Mouse (Mus musculus) mature B cell (primary cell): ENCODE measurements around the gene Rbms3.

Experiments used
- in situ Hi-C: fragments of 300-500 bp; cut with MboI; formaldehyde crosslinking; loops from 2 replicates; pipeline ENCODE4 v1.14.3; 2019

Gene Rbms3

GRCm38 (mm10) chr9:117187116-117188034 is 442.3 kb downstream of the Rbms3 start:
- in situ Hi-C loops: no loop called here

GRCm38 (mm10) chr9:117180658-117181057 is 449.1 kb downstream of the Rbms3 start:
- in situ Hi-C loops: no loop called here

DNA sequence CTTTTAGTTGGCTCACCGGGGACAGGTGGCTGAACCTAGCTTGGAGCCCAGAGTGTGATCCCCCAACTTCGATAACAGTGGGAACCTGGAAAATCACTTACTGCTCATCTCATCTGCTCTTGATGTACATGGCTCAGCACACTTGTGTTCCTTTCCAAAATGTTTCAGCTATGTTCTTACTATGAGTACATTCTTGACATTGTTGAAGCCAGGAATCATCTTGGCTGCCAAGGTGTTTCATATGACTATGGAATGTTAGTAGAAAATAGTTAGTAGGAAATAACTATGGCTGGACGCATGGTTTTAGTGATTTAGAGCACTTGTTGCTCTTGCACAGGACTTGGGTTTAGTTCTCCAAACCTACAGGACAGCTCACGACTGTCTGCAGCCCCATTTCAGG is 451.3 kb downstream of the Rbms3 start:
- in situ Hi-C loops: no loop called here

DNA sequence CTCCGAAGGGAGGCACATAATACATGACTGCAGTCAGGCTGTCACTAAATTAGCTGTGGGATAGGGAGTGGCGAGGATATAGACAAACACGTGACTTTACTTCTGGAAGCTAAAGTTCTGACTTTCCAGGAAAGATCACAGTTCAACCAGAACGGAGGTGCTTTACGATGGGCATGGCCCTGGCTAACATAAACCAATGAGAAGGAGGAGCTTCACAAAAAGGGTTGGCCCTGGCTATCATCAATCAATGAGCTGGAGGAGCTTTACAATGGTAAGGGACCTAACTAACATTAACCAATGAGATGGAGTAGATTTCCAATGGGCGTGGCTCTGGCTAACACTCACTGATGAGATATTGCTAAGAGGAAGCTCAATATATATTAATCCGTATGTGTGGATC is 457.2 kb downstream of the Rbms3 start:
- in situ Hi-C loops: no loop called here

- in situ Hi-C loops: no loop called here
These were observed 460.5 kb downstream of the Rbms3 start for GRCm38 (mm10) chr9:117169196-117169595.

DNA sequence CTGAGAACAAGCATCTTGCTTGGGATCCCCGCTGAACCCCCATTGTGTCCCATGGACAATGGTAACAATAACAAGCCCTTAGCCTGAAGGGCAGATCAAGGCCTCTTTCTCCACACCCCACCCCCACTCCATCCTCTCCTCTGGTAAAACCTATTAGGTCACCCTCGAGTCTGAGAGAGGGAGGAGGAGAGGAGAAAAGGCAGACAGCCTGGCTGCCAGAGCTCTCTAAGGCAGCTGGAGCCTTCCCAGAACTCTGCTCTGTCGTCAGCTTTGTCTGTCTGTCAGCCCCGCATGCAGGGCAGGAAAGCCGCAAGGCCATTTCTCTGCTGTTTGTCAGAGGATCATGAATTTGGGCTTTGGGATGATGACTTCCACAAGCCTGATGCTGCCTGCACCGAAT is 466.6 kb downstream of the Rbms3 start:
- in situ Hi-C loops: no loop called here

GRCm38 (mm10) chr9:117161150-117161549 is 468.6 kb downstream of the Rbms3 start:
- in situ Hi-C loops: no loop called here

GRCm38 (mm10) chr9:117156330-117156905 is 473.3 kb downstream of the Rbms3 start:
- in situ Hi-C loops: no loop called here

DNA sequence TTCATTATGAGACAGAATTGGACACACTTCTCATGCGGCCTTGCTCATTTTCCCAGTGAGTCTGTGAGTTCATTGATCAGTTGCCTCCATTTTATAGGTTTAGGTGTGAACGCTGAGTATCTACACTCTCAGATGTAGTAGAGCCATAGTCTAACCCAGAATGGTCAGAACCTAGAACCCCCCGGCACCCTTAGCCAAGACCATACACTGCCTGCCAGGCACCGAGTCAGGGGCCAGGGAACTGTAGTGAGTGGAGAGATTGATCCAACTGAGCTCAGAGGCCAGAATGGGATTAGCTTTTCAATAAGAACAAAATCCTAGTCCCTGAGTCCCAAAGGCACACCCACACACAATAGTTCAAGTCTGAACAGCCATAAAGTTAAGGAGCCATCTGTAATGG is 475.1 kb downstream of the Rbms3 start:
- in situ Hi-C loops: no loop called here

DNA sequence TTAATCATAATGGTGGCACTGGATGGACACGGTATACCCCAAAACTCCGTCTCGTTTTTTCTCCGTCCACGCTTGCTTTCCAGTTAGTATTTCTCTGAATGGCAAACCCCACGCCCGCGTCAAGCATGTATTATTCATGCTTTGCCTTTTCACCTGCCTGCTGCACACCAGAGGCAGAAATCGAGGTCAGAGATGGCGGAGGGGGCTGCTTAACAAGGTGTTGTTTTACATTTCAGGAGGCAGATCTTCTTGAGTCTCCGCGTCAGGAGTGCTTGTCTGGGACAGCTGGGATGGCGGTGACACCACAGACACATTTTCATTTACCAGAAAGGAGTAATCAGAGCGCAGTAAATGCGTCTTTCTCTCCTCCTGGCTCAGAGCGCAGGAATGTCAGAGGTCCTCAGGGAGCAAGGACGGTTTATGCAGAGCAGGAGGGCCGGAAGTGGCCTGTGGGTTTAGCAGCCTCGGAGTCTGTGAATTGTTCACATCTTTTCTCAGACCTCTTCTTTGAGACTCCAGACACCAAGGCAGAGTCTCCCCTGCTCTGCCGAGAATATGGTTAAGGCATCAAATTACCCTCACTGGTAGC is 475.9 kb downstream of the Rbms3 start:
- in situ Hi-C loops: no loop called here

DNA sequence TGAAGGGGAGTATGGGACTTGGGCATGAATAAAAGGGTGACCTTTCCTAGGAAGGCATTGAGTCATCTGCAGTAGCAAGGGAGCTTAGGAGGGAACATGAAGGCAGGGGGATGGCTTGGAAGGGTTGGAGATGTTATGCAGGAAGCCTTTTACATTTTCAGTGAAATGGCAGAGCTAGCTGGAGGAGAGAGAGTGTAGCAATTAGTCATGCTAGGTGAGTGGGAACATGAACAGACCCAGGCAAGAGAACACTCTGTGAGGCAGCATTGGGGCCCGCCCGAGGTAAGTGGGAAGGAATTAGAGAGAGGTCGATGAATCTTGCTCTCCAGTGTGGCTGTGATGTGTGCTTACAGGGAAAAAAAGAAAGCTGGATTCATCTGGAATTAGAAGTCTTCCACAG is 477.8 kb downstream of the Rbms3 start:
- in situ Hi-C loops: no loop called here

DNA sequence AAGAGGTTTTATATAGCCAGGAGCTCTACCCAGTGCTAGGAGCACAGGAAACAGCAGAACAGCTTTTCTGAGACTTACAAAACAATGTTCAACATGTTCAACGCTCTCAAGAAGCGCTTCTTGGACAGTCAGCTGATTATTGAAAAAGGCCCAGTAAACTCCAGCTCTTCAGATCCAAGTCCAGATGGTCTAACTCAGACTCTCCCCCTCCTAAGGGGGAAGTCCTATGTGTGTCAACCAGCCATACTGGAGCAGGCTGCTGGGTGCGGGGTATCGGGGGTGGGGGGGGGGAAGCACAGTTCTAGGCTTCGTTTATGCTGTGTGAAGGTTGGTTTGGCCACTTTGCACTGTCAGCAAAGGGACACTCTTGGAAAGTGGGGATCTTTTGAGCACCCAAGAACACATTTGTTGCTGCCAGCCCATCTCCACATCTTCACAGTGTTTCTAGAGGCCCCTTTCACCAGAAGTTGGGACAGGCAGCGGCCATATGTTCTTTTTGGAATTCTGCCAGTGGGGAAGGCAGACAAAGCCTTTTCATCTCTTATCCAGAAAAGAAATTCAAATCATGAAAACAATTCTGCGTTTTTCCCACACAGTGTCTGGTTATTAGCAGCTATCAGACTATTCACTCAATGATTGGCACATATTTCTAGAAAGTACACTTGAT is 485.5 kb downstream of the Rbms3 start:
- in situ Hi-C loops: no loop called here

GRCm38 (mm10) chr9:117139971-117140370 is 489.7 kb downstream of the Rbms3 start:
- in situ Hi-C loops: no loop called here

DNA sequence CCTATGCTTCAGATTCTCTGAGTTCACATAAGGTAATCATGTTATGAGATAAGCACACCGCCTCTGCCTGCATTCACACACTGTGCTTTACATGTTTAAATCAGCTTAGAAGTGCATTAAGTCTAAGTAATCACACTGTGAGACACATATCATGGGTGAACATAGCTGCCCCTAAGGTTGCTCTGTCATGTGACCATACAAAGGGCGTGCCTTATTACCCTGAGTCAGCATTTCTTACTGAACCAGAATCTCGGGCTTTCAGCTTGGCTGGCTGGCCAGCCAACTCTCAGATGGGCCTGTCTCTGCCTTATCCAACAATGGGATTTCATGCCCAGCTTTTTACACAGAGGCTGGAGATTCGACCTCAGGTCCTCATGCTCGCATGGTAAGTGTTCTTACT is 493.3 kb downstream of the Rbms3 start:
- in situ Hi-C loops: no loop called here

- in situ Hi-C loops: no loop called here
These were observed 495.7 kb downstream of the Rbms3 start for GRCm38 (mm10) chr9:117134043-117134442.

- in situ Hi-C loops: no loop called here
These were observed 502.9 kb downstream of the Rbms3 start for GRCm38 (mm10) chr9:117126816-117127215.

GRCm38 (mm10) chr9:117125844-117126243 is 503.9 kb downstream of the Rbms3 start:
- in situ Hi-C loops: no loop called here

GRCm38 (mm10) chr9:117121572-117121971 is 508.1 kb downstream of the Rbms3 start:
- in situ Hi-C loops: no loop called here

DNA sequence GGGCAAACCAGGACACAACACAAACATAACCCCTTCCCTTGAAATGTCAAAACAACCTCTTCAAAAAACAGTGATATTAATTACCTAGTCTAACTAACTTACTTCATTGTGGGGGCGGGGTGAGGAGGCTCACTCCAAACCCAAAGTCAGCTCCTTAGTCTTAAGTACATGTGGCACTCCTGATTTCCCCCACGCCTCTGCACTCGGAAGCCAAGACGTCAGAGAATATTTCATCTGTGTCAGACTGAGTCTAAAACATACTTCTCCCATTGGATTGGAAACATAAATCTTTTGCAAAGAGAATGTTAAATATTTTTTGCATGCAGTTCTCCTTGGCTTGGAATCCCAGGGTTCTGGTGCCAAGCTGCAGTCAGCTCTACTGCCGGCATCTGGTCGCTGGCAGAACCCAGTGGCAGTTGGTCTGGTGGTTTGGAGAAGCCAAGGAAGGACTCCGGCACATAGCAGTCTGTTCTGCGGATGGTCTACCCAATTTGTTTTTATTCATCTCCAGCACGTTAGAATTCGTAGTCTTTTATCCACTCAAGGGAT is 512.5 kb downstream of the Rbms3 start:
- in situ Hi-C loops: no loop called here

DNA sequence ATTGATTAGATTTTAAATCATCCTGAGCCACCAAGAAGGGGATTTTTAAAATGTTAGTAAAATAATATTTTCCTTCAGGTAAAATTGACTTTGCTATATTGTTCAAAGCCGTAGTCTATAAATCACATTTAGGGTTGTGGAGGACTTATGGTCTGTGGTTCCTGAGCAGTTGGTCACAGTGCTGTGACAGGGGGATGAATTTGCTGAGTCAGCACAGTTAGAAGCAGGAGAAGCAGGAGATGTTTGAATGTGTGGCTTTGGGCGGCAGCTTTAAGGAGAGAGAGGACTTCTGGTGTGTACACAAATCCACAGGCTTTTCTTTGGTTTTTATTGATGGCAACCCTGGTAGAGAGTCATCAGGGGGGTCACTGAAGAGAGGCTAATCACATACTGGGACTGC is 514.1 kb downstream of the Rbms3 start:
- in situ Hi-C loops: no loop called here

GRCm38 (mm10) chr9:117113592-117113991 is 516.1 kb downstream of the Rbms3 start:
- in situ Hi-C loops: no loop called here

- in situ Hi-C loops: no loop called here
These were observed 521.8 kb downstream of the Rbms3 start for GRCm38 (mm10) chr9:117107926-117108325.
